In genomic region chr9:119100177-119100898, GRCm38 (mm10) we compare ENCODE assay signal across 10 mouse cellular contexts. TPM values are rescaled to one million over a fixed set of nuclear protein-coding genes. Genes with fewer than 3 reads are reported as not detected.
DNase-seq lines count a peak whose midpoint lies in the region; TF ChIP-seq lines count a peak whose summit lies in the region.
"Had no signal": no experiment of that assay in that cellular context is flagged by ENCODE, and none has a peak within 500 bp of the region (broad histone marks: within the 10 kb centered on the region; RNA-seq: fewer than 3 reads in every experiment).

No protein-coding gene starts in this region.

- H3K27me3 ChIP-seq in myocyte (ENCODE audit: control insufficient read depth, insufficient read depth, insufficient read length) = no peaks in the 10 kb centered on the region
- no peaks in the 10 kb centered on the region for H3K27me3 ChIP-seq in cerebellum, adult 2 months (ENCODE audit: control insufficient read depth, insufficient read depth, low read length)

- H3K4me1 ChIP-seq in cerebellum, adult 2 months (ENCODE audit: control insufficient read depth, insufficient read depth, low read length) = no peaks in the 10 kb centered on the region; the same call in 1 of the 2 replicates

- no peaks in the 10 kb centered on the region for H3K79me2 ChIP-seq in myocyte (ENCODE audit: control insufficient read depth, insufficient read depth)

- no peak for TF ChIP-seq CTCF in cerebellum, adult 2 months (IDR thresholded peaks at IDR 0.05; ENCODE audit: borderline replicate concordance, insufficient read depth, low read depth, low read length)

- peak overlapping the region; percentile 42 for H3K4me2 ChIP-seq in myocyte (ENCODE audit: low read depth)

- TF ChIP-seq POLR2A in myocyte (IDR thresholded peaks at IDR 0.05; ENCODE audit: insufficient read length, low read depth) = no peak
- no peak for TF ChIP-seq POLR2A in cerebellum, adult 2 months (IDR thresholded peaks at IDR 0.05; ENCODE audit: borderline replicate concordance, insufficient read depth, low read length)

- no peaks in the 10 kb centered on the region for H3K36me3 ChIP-seq in myocyte (ENCODE audit: control insufficient read depth, insufficient read depth)

- no peak overlapping the region for H3ac ChIP-seq in myocyte (ENCODE audit: control insufficient read depth, insufficient read length)

- no peak overlapping the region for H3K4me3 ChIP-seq in myocyte
- no peak overlapping the region for H3K4me3 ChIP-seq in cerebellum, adult 2 months (replicated peaks; ENCODE audit: insufficient read depth, low read depth, low read length)

- WGBS in cerebellum, adult 2 months = 11% methylated on average over 15 of the region's 15 CpGs

- DNase-seq in adrenal gland, postnatal 10 days = peak; percentile 52
- no peak for DNase-seq in adrenal gland, adult 8-10 months
- peak; percentile 73 to 87 for DNase-seq in layer of hippocampus, adult 18-20 months (ENCODE audit: low spot score in 2 of 2)
- DNase-seq in layer of hippocampus, adult 9-10 months (ENCODE audit: low spot score) = no peak
- peak; percentile 36 to 57 for DNase-seq in adrenal gland, postnatal 36 days
- no peak for DNase-seq in cerebellum, adult 2 months
- no peak for DNase-seq in cerebellum, adult 9-10 months

- H3K27ac ChIP-seq in cerebellum, adult 2 months (ENCODE audit: insufficient read depth, low read length) = no peak overlapping the region

TF ChIP-seq in myocyte, 11 proteins besides CTCF, POLR2A, EP300 and RAD21:
- no peak for TF ChIP-seq E2F4 (IDR thresholded peaks at IDR 0.05; ENCODE audit: insufficient read depth)
- no peak for TF ChIP-seq REST (IDR thresholded peaks at IDR 0.05; ENCODE audit: insufficient read depth, insufficient read length)
- no peak for TF ChIP-seq TCF3 (IDR thresholded peaks at IDR 0.05; ENCODE audit: insufficient read length, low read depth)
- no peak for TF ChIP-seq MYOD1 (IDR thresholded peaks at IDR 0.05; ENCODE audit: control insufficient read depth in 1 of 3, insufficient read length in 2 of 3, low read depth in 2 of 3)
- no peak for TF ChIP-seq USF1 (IDR thresholded peaks at IDR 0.05; ENCODE audit: low read depth)

RNA-seq across cellular contexts. Expression of gene Dlec1, which starts 1.9 kb away (rescaled TPM):
- 1 to 10 TPM in 1 of 2 experiments, under 1 TPM in 1; 0.84 to 1.6 TPM for total RNA-seq in adrenal gland, postnatal 10 days (2021)
- total RNA-seq in adrenal gland, adult 8-10 months (2022) = 1 to 10 TPM; 2.2 to 6.6 (median 4.5) TPM
- total RNA-seq in layer of hippocampus, adult 18-20 months (2021) = 1 to 10 TPM; 2.8 to 3.3 TPM
- 1 to 10 TPM; 1.7 to 2.3 TPM for total RNA-seq in adrenal gland, postnatal 36 days (2021)
- 0.07 TPM for polyA plus RNA-seq in myocyte (2012; fragmentation: generic; extraction: Trizol)
- 1.2 and 2.1 TPM in 2 replicates for polyA plus RNA-seq in cerebellum, adult 2 months (2012; rRNA removed)
- total RNA-seq: common myeloid progenitor, adult 5-6 weeks had no signal

RNA-seq across cellular contexts. Expression of gene Plcd1, which starts 7.0 kb away (rescaled TPM):
- total RNA-seq in adrenal gland, postnatal 10 days (2021) = 10 to 100 TPM; 11.2 to 15.6 TPM
- 10 to 100 TPM in 2 of 4 experiments, 1 to 10 TPM in 2; 8.5 to 19.9 (median 13.2) TPM for total RNA-seq in adrenal gland, adult 8-10 months (2022)
- total RNA-seq in layer of hippocampus, adult 18-20 months (2021) = 1 to 10 TPM; 8.4 to 9.1 TPM
- 1 to 10 TPM; 8.0 to 9.6 TPM for total RNA-seq in adrenal gland, postnatal 36 days (2021)
- polyA plus RNA-seq in myocyte (2012; fragmentation: generic; extraction: Trizol) = 9.9 TPM
- polyA plus RNA-seq in cerebellum, adult 2 months (2012; rRNA removed) = 14.7 and 16.3 TPM in 2 replicates
- total RNA-seq: common myeloid progenitor, adult 5-6 weeks had no signal

RNA-seq across cellular contexts. Expression of gene Vill, which starts 47.8 kb away (rescaled TPM):
- 1 to 10 TPM; 4.8 to 5.1 TPM for total RNA-seq in adrenal gland, postnatal 10 days (2021)
- total RNA-seq in adrenal gland, adult 8-10 months (2022) = 1 to 10 TPM; 2.4 to 4.6 (median 4.4) TPM
- 1 to 10 TPM in 1 of 2 experiments, under 1 TPM in 1; 0.71 to 1.3 TPM for total RNA-seq in layer of hippocampus, adult 18-20 months (2021)
- 1 to 10 TPM in 1 of 2 experiments, under 1 TPM in 1; 0.66 to 1.4 TPM for total RNA-seq in adrenal gland, postnatal 36 days (2021)
- polyA plus RNA-seq in myocyte (2012; fragmentation: generic; extraction: Trizol) = 1.4 TPM
- polyA plus RNA-seq in cerebellum, adult 2 months (2012; rRNA removed) = 0.47 and 0.57 TPM in 2 replicates

RNA-seq across cellular contexts. Expression of gene Acaa1b, which starts 56.6 kb away (rescaled TPM):
- total RNA-seq in adrenal gland, postnatal 10 days (2021) = 100 to 1,000 TPM in 1 of 2 experiments, 10 to 100 TPM in 1; 67.7 to 107 TPM
- total RNA-seq in adrenal gland, adult 8-10 months (2022) = 10 to 100 TPM in 2 of 4 experiments, 1 to 10 TPM in 2; 5.5 to 13.8 (median 9.8) TPM
- total RNA-seq in layer of hippocampus, adult 18-20 months (2021) = 1 to 10 TPM; 1.1 TPM
- total RNA-seq in adrenal gland, postnatal 36 days (2021) = 10 to 100 TPM; 12.5 to 19.8 TPM
- polyA plus RNA-seq in myocyte (2012; fragmentation: generic; extraction: Trizol) = 1.7 TPM
- polyA plus RNA-seq in cerebellum, adult 2 months (2012; rRNA removed) = 0.52 and 1.2 TPM in 2 replicates
- total RNA-seq: common myeloid progenitor, adult 5-6 weeks had no signal

RNA-seq across cellular contexts. Expression of gene Gm47289, which starts 58.6 kb away (rescaled TPM):
- total RNA-seq in adrenal gland, postnatal 10 days (2021) = not detected
- total RNA-seq in adrenal gland, adult 8-10 months (2022) = not detected
- not detected for total RNA-seq in layer of hippocampus, adult 18-20 months (2021)
- not detected for total RNA-seq in adrenal gland, postnatal 36 days (2021)
- polyA plus RNA-seq in myocyte (2012; fragmentation: generic; extraction: Trizol) = not detected
- polyA plus RNA-seq in cerebellum, adult 2 months (2012; rRNA removed) = not detected in 2 replicates
- total RNA-seq: common myeloid progenitor, adult 5-6 weeks had no signal
- polyA plus RNA-seq: intestine, embryonic 14.5 days had no signal

Comparison
In these comparisons a context has a peak if more than half of its experiments do, and no peak if none do; other contexts are left out.
1. DNase-seq: peak in adrenal gland, postnatal 10 days (single experiment), layer of hippocampus, adult 18-20 months (2 of 2) and adrenal gland, postnatal 36 days (2 of 2); none in adrenal gland, adult 8-10 months (single experiment), layer of hippocampus, adult 9-10 months (single experiment), cerebellum, adult 2 months (0 of 2) and cerebellum, adult 9-10 months (single experiment).